Mouse (Mus musculus): Measurements from ENCODE around the gene Ctsg. TPM values are rescaled to one million over a fixed set of nuclear protein-coding genes. Genes with fewer than 3 reads are reported as not detected.
"Not testable (repeated sequence)": the region's sequence is repeated elsewhere in the genome, so short reads cannot be mapped to it uniquely, and the experiment has no call there.

Gene Ctsg
- polyA plus RNA-seq, 1 experiment from 2014 or later: 21.8 TPM

DNA sequence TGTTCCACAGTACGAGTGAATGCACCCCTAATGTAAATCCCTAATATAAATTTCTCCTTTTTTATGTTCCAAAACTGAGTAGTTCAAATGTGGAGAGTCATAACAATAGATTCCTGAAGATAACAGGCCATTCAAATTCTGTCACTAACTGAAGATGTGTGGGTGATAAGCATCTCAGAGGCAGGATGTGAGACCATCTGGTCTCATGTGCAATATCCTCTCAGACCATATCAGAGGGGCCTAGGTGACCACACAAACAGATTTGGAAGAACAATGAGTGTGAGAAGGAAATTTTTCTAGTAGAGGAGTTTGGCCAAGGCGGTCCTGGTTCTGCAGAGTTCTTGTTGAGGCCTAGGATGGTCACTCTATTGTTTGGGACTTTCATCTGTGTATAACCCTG, 9.0 kb downstream of the Ctsg start:
- Histone ChIP-seq H3K36me3 (no peaks in the 10 kb centered on the region), H3K9me3 (replicated peaks) (no peaks in the 10 kb centered on the region), H3K9ac (no peak overlapping the region), H3K4me3 (replicated peaks) (no peak overlapping the region), H3K27me3 (no peaks in the 10 kb centered on the region), H3K4me2 (no peak overlapping the region), H3K4me1 (replicated peaks) (no peaks in the 10 kb centered on the region), H3K27ac (no peak overlapping the region)
- WGBS (ENCODE audit: insufficient replicate concordance): 15% methylated on average over 2 of the region's 2 CpGs
- DNase-seq (no peak), ATAC-seq (ENCODE audit: low read depth) (no peak)

DNA sequence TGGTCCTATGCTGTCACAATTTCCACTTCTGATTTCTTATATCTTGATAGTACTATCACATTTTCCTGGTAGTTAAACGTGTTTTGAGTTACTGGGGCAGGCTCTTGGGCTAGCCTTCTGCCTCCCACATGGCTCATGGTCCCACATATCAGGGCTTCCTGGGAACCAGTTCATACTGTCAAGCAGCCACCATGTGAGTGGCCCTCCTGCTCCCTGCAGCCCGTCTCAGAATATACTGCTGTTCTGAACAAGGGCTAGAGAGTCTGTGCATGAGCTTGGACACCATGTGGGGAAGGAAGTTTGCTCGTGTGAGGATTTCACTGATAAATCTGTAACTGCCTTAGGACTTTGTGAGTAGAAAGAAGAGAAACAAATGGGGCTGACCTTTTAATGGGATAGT, 15.7 kb downstream of the Ctsg start:
- H3K27me3 ChIP-seq: no peaks in the 10 kb centered on the region
- no peaks in the 10 kb centered on the region for H3K36me3 ChIP-seq
- no peak overlapping the region for H3K4me2 ChIP-seq
- ATAC-seq (ENCODE audit: low read depth) (no peak), DNase-seq (no peak)
- H3K4me1 ChIP-seq (replicated peaks): no peaks in the 10 kb centered on the region
- H3K27ac ChIP-seq: no peak overlapping the region
- no peaks in the 10 kb centered on the region for H3K9me3 ChIP-seq (replicated peaks)
- no peak overlapping the region for H3K9ac ChIP-seq
- 45% methylated on average over 3 of the region's 3 CpGs for WGBS (ENCODE audit: insufficient replicate concordance)
- no peak overlapping the region for H3K4me3 ChIP-seq (replicated peaks)

DNA sequence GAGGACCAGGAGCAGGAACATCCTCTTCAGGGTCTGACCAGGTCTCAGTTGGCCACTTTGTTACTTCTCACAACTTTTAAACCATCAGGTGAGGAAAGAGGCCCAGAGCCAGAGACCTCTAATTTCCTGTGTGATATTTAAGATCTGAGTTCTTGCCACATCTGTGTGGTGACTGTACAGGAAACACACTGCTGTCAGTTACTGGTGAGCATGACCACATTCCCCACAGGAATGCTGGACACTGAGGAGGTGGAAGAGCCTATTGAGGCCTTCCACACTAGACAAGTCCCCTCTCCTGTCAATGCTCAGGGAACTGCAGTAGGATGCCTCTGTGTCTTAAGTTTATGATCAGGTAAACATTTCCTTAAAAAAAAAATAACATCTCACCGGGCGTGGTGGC, 17.2 kb downstream of the Ctsg start, which contains the start of gene Mcpt8:
Gene Mcpt8 (minus strand): TSS at position 107 of the 400 bp plus-strand sequence.
- Histone ChIP-seq H3K4me1 (replicated peaks) (no peaks in the 10 kb centered on the region), H3K4me3 (replicated peaks) (no peak within 1 kb of the TSS), H3K9ac (no peak within 1 kb of the TSS), H3K27me3 (no peaks in the 10 kb centered on the region), H3K4me2 (no peak within 1 kb of the TSS), H3K36me3 (no peaks in the 10 kb centered on the region), H3K9me3 (replicated peaks) (no peaks in the 10 kb centered on the region), H3K27ac (no peak within 1 kb of the TSS)
- ATAC-seq (ENCODE audit: low read depth): no peak
- no peak for DNase-seq
- WGBS (ENCODE audit: insufficient replicate concordance): 75% methylated on average over 2 of the region's 2 CpGs

DNA sequence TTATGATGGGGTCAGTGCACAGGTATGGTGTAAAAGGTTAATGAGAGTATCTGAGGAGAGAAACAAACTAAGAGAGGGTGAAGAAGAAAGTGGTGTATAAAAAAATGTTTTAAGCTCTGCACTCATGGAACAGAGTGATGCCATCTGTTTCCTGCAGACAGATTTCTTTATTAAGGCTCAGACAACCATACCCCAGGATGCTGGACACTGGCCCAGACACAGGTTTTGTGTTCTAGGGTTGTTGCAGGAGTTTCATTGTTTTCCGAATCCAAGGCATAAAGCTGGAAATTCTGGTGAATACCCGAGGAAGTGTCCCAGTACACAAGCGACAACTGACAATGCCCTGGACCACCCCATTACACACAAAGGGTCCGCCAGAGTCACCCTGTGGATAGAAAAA, 20.4 kb downstream of the Ctsg start:
- no peaks in the 10 kb centered on the region for H3K4me1 ChIP-seq (replicated peaks)
- H3K9me3 ChIP-seq (replicated peaks): no peaks in the 10 kb centered on the region
- WGBS (ENCODE audit: insufficient replicate concordance): 61% methylated on average over 4 of the region's 4 CpGs
- H3K4me2 ChIP-seq: no peak overlapping the region
- H3K27ac ChIP-seq: no peak overlapping the region
- ATAC-seq (ENCODE audit: low read depth) (no peak), DNase-seq (no peak)
- H3K9ac ChIP-seq: no peak overlapping the region
- no peaks in the 10 kb centered on the region for H3K36me3 ChIP-seq
- H3K27me3 ChIP-seq: no peaks in the 10 kb centered on the region
- H3K4me3 ChIP-seq (replicated peaks): no peak overlapping the region

DNA sequence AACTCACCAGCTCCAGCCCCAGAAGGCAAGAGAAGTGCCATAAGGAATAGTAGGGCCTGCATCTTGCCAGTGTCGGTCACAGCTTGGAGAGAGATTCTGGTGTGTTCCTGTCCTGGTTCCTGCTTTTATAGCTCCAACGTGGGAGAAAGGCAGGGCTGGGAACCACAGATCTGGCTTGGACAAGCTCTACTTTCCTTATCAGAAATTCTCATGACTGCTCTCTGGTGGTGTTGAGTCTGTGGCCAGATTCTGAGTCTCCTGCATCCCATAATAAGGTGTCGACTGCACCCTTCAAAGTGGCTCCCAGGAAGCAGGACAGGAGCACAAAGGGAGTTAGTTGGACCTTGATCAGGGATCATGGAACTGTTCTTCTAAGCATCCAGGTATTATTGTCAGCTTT, 40.2 kb downstream of the Ctsg start, which contains the start of gene Mcpt4:
Gene Mcpt4 (minus strand): TSS at position 101 of the 400 bp plus-strand sequence.
- H3K36me3 ChIP-seq; H3K4me3 ChIP-seq (replicated peaks); H3K27ac ChIP-seq; DNase-seq; H3K4me1 ChIP-seq (replicated peaks); H3K9ac ChIP-seq; ATAC-seq (ENCODE audit: low read depth); H3K4me2 ChIP-seq; H3K27me3 ChIP-seq; H3K9me3 ChIP-seq (replicated peaks): not testable (repeated sequence)
- whole genome bisulfite sequencing (ENCODE audit: insufficient replicate concordance): 31% methylated on average over 3 of the region's 3 CpGs

DNA sequence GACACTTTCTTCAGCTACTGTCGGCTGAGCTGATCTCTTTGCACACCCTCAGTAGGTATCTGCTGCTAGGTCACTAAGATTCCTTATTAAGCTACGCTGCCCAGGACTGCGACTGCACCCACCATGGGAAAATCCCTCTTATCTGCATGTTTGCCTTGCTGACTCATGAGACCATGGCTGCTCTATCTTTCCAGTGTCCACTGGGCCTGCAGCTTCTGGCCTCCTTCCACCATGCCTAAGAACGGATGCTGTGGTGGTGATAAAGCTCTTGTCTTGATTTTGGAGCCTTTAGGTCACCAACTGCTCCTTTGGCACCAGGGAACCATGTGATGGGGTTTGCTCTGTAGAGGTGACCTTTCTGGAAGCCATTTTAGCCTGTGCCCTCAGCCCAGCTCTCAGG, 44.7 kb downstream of the Ctsg start:
- Histone ChIP-seq H3K9ac (no peak overlapping the region), H3K4me1 (replicated peaks) (no peaks in the 10 kb centered on the region; the same call in 1 of the 2 replicates), H3K9me3 (replicated peaks) (no peaks in the 10 kb centered on the region), H3K27me3 (no peaks in the 10 kb centered on the region), H3K4me2 (no peak overlapping the region), H3K36me3 (no peaks in the 10 kb centered on the region), H3K27ac (no peak overlapping the region), H3K4me3 (replicated peaks) (no peak overlapping the region)
- 41% methylated on average over 4 of the region's 4 CpGs for WGBS (ENCODE audit: insufficient replicate concordance)
- DNase-seq: no peak
- ATAC-seq (ENCODE audit: low read depth): no peak

DNA sequence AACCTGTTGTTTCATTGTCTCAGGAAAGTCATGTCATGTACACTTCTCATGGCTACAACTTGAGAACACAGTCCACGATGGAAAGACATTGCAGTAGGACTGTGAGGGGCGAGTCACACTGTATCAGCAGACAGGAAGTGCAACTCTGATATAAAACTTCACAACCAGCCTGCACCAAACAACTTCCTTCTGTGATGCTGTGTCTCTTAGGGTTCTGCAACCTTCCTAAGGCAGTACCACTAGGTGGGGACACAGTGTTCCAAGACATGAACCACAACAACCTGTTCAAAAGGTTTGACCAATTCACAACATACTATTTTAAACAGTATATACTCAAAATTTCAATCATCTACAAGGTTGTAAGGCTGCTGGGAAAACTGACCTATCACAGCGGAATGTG, 47.0 kb downstream of the Ctsg start:
- Histone ChIP-seq H3K36me3 (no peaks in the 10 kb centered on the region), H3K27ac (no peak overlapping the region), H3K4me2 (no peak overlapping the region), H3K9me3 (replicated peaks) (no peaks in the 10 kb centered on the region), H3K4me3 (replicated peaks) (no peak overlapping the region), H3K9ac (no peak overlapping the region), H3K27me3 (peaks cover 8% of the 10 kb centered on the region; the same call in 1 of the 2 replicates), H3K4me1 (replicated peaks) (no peaks in the 10 kb centered on the region; the same call in 1 of the 2 replicates)
- 48% methylated on average over 3 of the region's 3 CpGs for WGBS (ENCODE audit: insufficient replicate concordance)
- DNase-seq (no peak), ATAC-seq (ENCODE audit: low read depth) (no peak)

Small RNA genes lying within 50 kb of the gene (microRNA-seq; reads per million reads assigned to microRNA genes)
- not detected for gene Mir6949

Other genes with a start within 250 kb of the Ctsg start
- 2.2 and 3.1 TPM in 2 replicates for gene Nynrin, start 248.6 kb downstream of the Ctsg start, polyA plus RNA-seq (2015; fragmentation: Nextera tagmentation; extraction: Ambion mirVana)
- 0.10 and 0.13 TPM in 2 replicates for gene Cbln3, start 218.2 kb downstream of the Ctsg start, polyA plus RNA-seq (2015; fragmentation: Nextera tagmentation; extraction: Ambion mirVana)
- gene Khnyn, start 217.6 kb downstream of the Ctsg start, polyA plus RNA-seq (2015; fragmentation: Nextera tagmentation; extraction: Ambion mirVana): 6.8 and 7.6 TPM in 2 replicates
- gene Sdr39u1, start 202.3 kb downstream of the Ctsg start, polyA plus RNA-seq (2015; fragmentation: Nextera tagmentation; extraction: Ambion mirVana): 13.3 and 14.1 TPM in 2 replicates
- gene Cma1, start 157.9 kb downstream of the Ctsg start, polyA plus RNA-seq (2015; fragmentation: Nextera tagmentation; extraction: Ambion mirVana): 0.12 and 0.20 TPM in 2 replicates
- gene Cma2, start 151.6 kb downstream of the Ctsg start, polyA plus RNA-seq (2015; fragmentation: Nextera tagmentation; extraction: Ambion mirVana): not detected in 2 replicates
- not detected in 2 replicates for gene Mcpt1, start 84.6 kb downstream of the Ctsg start, polyA plus RNA-seq (2015; fragmentation: Nextera tagmentation; extraction: Ambion mirVana)
- not detected in 2 replicates for gene Mcpt9, start 72.1 kb downstream of the Ctsg start, polyA plus RNA-seq (2015; fragmentation: Nextera tagmentation; extraction: Ambion mirVana)
- gene Mcpt2, start 60.5 kb downstream of the Ctsg start, polyA plus RNA-seq (2015; fragmentation: Nextera tagmentation; extraction: Ambion mirVana): 0.24 TPM in 2 replicates
- gene Mcpt4, start 40.3 kb downstream of the Ctsg start, polyA plus RNA-seq (2015; fragmentation: Nextera tagmentation; extraction: Ambion mirVana): not detected in 2 replicates
- 2.3 and 3.3 TPM in 2 replicates for gene Mcpt8, start 17.3 kb downstream of the Ctsg start, polyA plus RNA-seq (2015; fragmentation: Nextera tagmentation; extraction: Ambion mirVana)
- not detected in 2 replicates for gene Gzme, start 18.1 kb upstream of the Ctsg start, polyA plus RNA-seq (2015; fragmentation: Nextera tagmentation; extraction: Ambion mirVana)
- not detected in 2 replicates for gene Gzmd, start 30.0 kb upstream of the Ctsg start, polyA plus RNA-seq (2015; fragmentation: Nextera tagmentation; extraction: Ambion mirVana)
- not detected in 2 replicates for gene Gzmg, start 57.0 kb upstream of the Ctsg start, polyA plus RNA-seq (2015; fragmentation: Nextera tagmentation; extraction: Ambion mirVana)
- gene Gzmn, start 72.0 kb upstream of the Ctsg start, polyA plus RNA-seq (2015; fragmentation: Nextera tagmentation; extraction: Ambion mirVana): not detected in 2 replicates
- gene Gzmf, start 108.8 kb upstream of the Ctsg start, polyA plus RNA-seq (2015; fragmentation: Nextera tagmentation; extraction: Ambion mirVana): not detected in 2 replicates
- gene Gzmc, start 132.1 kb upstream of the Ctsg start, polyA plus RNA-seq (2015; fragmentation: Nextera tagmentation; extraction: Ambion mirVana): not detected in 2 replicates
- 0.07 and 0.17 TPM in 2 replicates for gene Gzmb, start 159.7 kb upstream of the Ctsg start, polyA plus RNA-seq (2015; fragmentation: Nextera tagmentation; extraction: Ambion mirVana)

Data from liver, embryonic 13.5 days (tissue).